Mouse (Mus musculus): Measurements from ENCODE around the gene Cped1.
A peak's percentile ranks its signal among the peaks of the same experiment; 100 is the strongest.

Gene Cped1

DNA sequence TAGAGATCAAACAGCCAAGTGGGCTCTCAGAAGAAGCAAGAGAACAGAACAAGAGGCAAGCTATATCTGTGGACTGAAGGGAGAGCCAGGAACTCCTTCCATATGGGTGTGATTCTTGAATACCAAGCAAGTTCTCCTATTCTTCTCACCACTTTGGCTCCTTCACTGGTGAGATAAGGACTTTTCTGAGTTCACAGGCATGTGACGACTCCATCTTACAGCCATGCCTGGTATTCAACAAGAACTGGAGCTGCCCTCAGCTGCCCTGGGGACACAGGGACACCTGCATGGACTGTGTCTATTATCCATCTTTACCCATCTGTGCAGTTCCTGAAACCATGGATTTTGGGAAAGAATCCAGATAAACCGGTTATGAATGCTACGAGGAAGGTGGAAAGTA, 15.2 kb downstream of the Cped1 start:
- DNase-seq: no peak

- peak; percentile 61 for DNase-seq
Observed at GRCm38 (mm10) chr6:22001284-22001916, 15.7 kb downstream of the Cped1 start.

GRCm38 (mm10) chr6:22002521-22003199, 16.9 kb downstream of the Cped1 start:
- no peak for DNase-seq

GRCm38 (mm10) chr6:22003200-22003587, 17.5 kb downstream of the Cped1 start:
- no peak for DNase-seq

DNA sequence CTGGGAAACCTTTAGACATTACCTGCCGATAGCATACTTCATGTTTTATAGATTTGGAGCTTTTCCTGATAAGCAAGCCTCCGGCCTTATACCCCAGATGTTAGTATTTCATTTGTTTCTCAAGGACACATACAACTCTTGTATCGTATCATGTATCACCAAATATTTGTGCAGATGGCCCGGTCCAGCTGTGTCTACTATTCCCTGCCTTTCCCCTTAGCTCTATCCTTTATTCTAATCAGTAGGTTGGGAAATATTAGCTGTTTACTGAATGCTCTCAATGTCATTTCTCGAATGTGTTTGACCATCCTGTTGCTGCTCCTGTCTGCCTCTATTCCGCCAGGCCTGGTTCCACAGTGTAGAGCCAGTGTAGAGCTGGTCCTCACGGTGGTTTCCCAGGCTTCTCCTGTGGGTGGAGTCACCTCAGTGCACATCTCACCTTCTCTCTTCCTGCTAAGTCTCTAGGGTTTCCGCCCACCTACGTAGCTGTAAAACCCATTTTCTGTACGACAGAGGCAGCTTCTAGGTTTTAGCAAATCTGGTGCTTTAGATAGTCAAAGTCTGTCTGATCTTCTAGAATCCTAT, 18.3 kb downstream of the Cped1 start:
- no peak for DNase-seq

GRCm38 (mm10) chr6:22008346-22008745, 22.6 kb downstream of the Cped1 start:
- no peak for DNase-seq

GRCm38 (mm10) chr6:22010258-22010657, 24.5 kb downstream of the Cped1 start:
- DNase-seq: no peak

DNA sequence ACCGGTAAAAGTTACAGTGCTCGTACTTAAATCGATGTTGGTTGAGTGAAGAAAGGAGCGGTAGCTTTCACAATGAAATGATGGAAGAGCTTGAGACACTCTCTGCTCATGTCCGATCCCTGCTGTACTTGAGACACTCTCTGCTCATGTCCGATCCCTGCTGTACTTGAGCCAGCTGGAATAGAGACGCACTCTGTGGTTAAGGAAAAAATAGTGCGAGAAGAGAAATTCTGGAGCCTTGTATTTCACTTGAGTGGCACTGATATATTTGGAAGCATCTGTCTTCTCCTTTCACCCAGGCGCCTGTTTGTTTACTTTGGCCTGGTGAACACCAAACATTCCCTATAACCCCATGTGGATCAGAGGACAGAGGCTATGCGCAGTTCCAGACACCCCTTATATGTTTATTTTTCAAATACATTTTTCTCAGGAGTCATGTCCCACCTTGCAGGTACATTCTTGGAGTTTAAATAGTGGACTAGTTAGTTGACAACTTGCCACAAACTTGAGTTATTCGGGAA, 25.1 kb downstream of the Cped1 start:
- no peak for DNase-seq

GRCm38 (mm10) chr6:22011546-22011945, 25.8 kb downstream of the Cped1 start:
- no peak for DNase-seq

DNA sequence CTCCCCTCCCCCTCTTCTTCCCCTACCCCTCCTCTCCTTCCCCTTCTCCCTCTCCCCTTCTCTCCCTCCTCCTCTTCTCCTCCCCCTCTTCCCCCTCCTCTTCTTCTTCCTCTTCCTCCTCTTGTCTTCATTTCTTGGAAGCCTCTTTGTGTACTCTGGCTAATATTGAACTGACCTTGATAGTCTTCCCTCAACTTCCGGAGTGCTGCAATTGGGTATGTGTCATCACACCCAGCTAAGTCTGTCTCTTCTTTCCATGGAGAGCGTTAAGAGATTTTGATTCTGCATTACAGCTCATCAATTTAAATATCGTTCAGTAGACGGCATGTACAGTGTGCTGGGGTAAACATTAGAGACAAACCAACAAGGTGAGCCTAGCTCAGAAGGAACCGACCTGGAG, 26.4 kb downstream of the Cped1 start:
- DNase-seq: peak; percentile 30

GRCm38 (mm10) chr6:22012501-22012900, 26.8 kb downstream of the Cped1 start:
- DNase-seq: no peak

GRCm38 (mm10) chr6:22013394-22013793, 27.7 kb downstream of the Cped1 start:
- no peak for DNase-seq

GRCm38 (mm10) chr6:22014291-22014911, 28.7 kb downstream of the Cped1 start:
- DNase-seq: no peak

DNA sequence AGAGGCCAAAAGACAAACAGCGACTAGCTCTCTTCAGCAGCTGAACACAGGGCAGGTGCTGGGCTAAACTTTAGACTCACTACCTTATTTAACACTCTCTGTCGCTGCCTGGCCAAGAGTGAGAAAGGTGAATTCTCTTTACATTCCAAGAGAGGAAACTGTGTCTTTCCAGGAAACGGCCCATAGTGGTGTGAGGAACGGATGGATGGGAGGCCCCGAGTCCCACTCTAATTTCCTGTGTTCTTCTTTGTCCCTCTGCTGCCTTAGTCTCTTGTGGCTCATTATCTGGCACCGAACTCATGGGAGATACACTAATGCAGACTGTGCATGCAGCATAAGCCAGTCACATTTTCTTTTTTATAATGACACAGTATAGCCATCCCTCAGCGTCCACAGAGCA, 31.9 kb downstream of the Cped1 start:
- DNase-seq: no peak

DNA sequence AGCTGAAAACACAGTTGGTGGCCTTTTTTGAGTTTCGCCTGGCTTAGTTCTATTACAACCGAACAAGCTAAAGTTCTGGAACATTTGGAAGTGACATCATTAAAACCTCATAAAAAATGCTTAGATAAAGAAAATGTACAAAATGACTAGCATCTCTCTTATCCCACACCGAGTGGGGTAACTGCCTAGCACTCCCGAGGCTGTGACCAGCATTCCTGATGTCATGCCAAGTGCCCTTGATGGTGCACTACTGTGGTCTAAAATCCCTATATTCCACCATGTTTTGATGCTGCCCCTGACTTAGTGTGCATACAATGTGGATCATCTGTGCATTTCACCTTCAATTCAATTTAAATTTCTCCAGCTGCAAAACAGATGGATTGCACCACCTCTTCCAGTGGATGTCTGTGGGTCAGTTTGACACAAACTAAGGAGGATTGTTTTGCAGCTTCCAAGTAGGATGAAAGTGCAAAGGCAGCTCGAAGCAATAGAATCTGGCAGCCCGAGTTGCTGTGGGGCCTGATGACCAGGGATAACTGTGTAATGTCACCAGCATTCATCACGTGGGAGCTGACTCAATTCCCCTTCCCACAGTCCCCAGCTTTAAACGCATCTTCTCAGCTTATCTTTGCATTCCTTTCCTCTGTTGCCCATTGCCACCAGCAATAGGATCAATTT, 33.2 kb downstream of the Cped1 start:
- DNase-seq: no peak

- DNase-seq: peak; percentile 23
Observed at GRCm38 (mm10) chr6:22019637-22020036, 33.9 kb downstream of the Cped1 start.

GRCm38 (mm10) chr6:22020696-22021095, 35.0 kb downstream of the Cped1 start:
- no peak for DNase-seq

- DNase-seq: no peak
Observed at GRCm38 (mm10) chr6:22021315-22021714, 35.6 kb downstream of the Cped1 start.

DNA sequence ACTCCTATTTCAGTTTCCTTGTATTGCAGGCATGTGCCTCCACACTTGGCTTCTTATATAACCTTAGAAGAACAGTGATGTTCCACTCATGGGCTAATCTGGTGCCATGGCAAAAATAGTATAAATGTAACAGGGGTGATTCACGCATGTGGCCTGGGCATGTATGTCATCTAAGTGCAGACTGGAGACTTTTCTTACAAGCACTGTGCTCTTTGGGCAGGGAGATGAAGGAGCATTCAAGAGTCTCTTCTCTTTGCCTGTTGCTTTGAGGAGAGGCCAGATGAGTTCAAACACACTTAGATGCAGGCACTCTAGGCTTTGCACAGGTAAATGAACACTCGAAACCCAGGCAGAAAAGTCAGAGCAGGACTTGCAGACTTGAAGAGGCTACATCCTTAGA, 38.5 kb downstream of the Cped1 start:
- DNase-seq: no peak

GRCm38 (mm10) chr6:22025584-22026357, 40.1 kb downstream of the Cped1 start:
- DNase-seq: peak; percentile 30

DNA sequence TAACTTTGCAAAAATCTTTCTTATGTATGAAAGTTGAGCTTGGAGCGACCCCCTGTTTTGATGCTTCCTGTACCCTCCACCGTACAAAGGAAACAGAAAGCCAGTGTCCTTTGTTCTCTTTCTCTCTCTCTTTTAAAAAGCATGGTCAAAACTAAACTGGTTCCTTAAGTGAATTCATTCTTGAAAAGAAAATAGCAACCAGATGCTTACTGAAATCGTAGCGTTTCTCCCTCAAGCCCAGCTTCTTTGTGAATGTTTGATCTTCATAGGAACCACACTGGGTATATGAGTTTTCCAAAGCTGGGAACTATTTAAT, 40.6 kb downstream of the Cped1 start:
- DNase-seq: no peak

DNA sequence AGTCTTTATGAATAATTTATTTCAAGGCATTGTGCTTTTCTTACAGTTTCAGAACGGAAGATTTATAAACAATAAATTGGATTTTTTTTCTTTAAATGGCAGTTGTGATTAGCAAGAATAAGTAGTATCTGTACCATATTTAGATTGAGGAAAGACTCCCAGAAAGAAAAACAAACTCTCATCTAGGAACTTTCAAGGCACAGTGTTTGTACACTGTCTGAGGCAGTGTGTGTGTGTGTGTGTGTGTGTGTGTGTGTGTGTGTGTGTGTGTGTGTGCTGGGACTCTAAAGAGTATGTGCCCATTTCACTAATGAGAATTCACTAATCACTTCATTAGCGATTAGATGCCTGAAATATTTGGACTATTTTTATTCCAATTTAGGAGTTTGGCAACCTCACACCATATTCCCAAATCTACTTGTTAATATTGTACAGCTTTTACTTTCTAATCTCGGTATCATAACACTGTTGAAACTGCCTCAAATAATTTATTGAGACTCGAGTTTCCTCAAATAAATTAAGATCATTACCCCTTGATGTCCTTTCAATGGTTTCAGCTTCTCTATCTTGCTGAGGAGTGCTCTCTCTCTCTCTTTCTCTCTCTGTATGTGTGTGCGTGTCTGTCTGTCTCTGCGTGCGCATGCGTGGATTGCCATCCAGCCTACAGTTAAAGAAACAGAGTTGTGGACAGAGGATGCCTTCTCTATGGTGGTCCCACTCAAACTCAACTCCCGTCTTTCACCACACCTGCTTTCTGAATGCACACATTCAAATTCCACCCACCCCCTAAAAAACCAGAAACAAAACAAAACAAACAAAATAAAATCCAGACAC, 41.3 kb downstream of the Cped1 start:
- no peak for DNase-seq
